Mouse (Mus musculus): ENCODE measurements around the gene Usp24.

GRCm38 (mm10) chr4:106483831-106484230 is 167.8 kb downstream of the Usp24 start:
- TF ChIP-seq POLR2A (IDR thresholded peaks at IDR 0.05; ENCODE audit: borderline replicate concordance, extremely low read depth, insufficient read depth, insufficient read length, poor library complexity, severe bottlenecking) (no peak), CTCF (IDR thresholded peaks at IDR 0.05; ENCODE audit: borderline replicate concordance, extremely low read depth, insufficient read depth, insufficient read length) (no peak)
